Mouse (Mus musculus): ENCODE measurements around the gene Kat2b.
"Not testable (repeated sequence)": the region's sequence is repeated elsewhere in the genome, so short reads cannot be mapped to it uniquely, and the experiment has no call there.

The Kat2b gene

GRCm38 (mm10) chr17:53598571-53598970, 31.9 kb downstream of the Kat2b start:
- no peak for DNase-seq (ENCODE audit: low spot score in 2 of 2)

- DNase-seq (ENCODE audit: low spot score in 2 of 2), result not testable (repeated sequence)
Measured at GRCm38 (mm10) chr17:53603236-53603635, 36.6 kb downstream of the Kat2b start.

- not testable (repeated sequence) for DNase-seq (ENCODE audit: low spot score in 2 of 2)
Measured at GRCm38 (mm10) chr17:53606082-53606481, 39.4 kb downstream of the Kat2b start.

GRCm38 (mm10) chr17:53608924-53609323, 42.3 kb downstream of the Kat2b start:
- not testable (repeated sequence) for DNase-seq (ENCODE audit: low spot score in 2 of 2)

- no peak for DNase-seq (ENCODE audit: low spot score in 2 of 2)
Measured at GRCm38 (mm10) chr17:53617295-53617957, 50.8 kb downstream of the Kat2b start.

GRCm38 (mm10) chr17:53618369-53618768, 51.7 kb downstream of the Kat2b start:
- no peak for DNase-seq (ENCODE audit: low spot score in 2 of 2)

GRCm38 (mm10) chr17:53619391-53619790, 52.7 kb downstream of the Kat2b start:
- no peak for DNase-seq (ENCODE audit: low spot score in 2 of 2)

- no peak for DNase-seq (ENCODE audit: low spot score in 2 of 2)
Measured at GRCm38 (mm10) chr17:53620611-53621010, 54.0 kb downstream of the Kat2b start.

- DNase-seq (ENCODE audit: low spot score in 2 of 2), result no peak
Measured at GRCm38 (mm10) chr17:53622125-53622524, 55.5 kb downstream of the Kat2b start.

GRCm38 (mm10) chr17:53623762-53624161, 57.1 kb downstream of the Kat2b start:
- DNase-seq (ENCODE audit: low spot score in 2 of 2), result no peak

- DNase-seq (ENCODE audit: low spot score in 2 of 2), result no peak
Measured at GRCm38 (mm10) chr17:53626160-53626559, 59.5 kb downstream of the Kat2b start.

- no peak for DNase-seq (ENCODE audit: low spot score in 2 of 2)
Measured at GRCm38 (mm10) chr17:53627497-53627896, 60.8 kb downstream of the Kat2b start.

GRCm38 (mm10) chr17:53628131-53628530, 61.5 kb downstream of the Kat2b start:
- no peak for DNase-seq (ENCODE audit: low spot score in 2 of 2)

GRCm38 (mm10) chr17:53631344-53631743, 64.7 kb downstream of the Kat2b start:
- DNase-seq (ENCODE audit: low spot score in 2 of 2), result no peak

- DNase-seq (ENCODE audit: low spot score in 2 of 2), result no peak
Measured at GRCm38 (mm10) chr17:53643360-53643759, 76.7 kb downstream of the Kat2b start.

- DNase-seq (ENCODE audit: low spot score in 2 of 2), result no peak
Measured at GRCm38 (mm10) chr17:53650251-53650661, 83.6 kb downstream of the Kat2b start.

GRCm38 (mm10) chr17:53654596-53654995, 87.9 kb downstream of the Kat2b start:
- DNase-seq (ENCODE audit: low spot score in 2 of 2), result no peak

- DNase-seq (ENCODE audit: low spot score in 2 of 2), result no peak
Measured at GRCm38 (mm10) chr17:53655081-53655480, 88.4 kb downstream of the Kat2b start.

- no peak for DNase-seq (ENCODE audit: low spot score in 2 of 2)
Measured at GRCm38 (mm10) chr17:53655959-53656358, 89.3 kb downstream of the Kat2b start.

- no peak for DNase-seq (ENCODE audit: low spot score in 2 of 2)
Measured at GRCm38 (mm10) chr17:53656369-53656860, 89.8 kb downstream of the Kat2b start.

GRCm38 (mm10) chr17:53657391-53657790, 90.7 kb downstream of the Kat2b start:
- peak in 1 of 2 experiments; percentile 49 for DNase-seq (ENCODE audit: low spot score in 2 of 2)

GRCm38 (mm10) chr17:53658668-53659067, 92.0 kb downstream of the Kat2b start:
- no peak for DNase-seq (ENCODE audit: low spot score in 2 of 2)

- DNase-seq (ENCODE audit: low spot score in 2 of 2), result no peak
Measured at GRCm38 (mm10) chr17:53659230-53659629, 92.6 kb downstream of the Kat2b start.

GRCm38 (mm10) chr17:53659738-53660137, 93.1 kb downstream of the Kat2b start:
- DNase-seq (ENCODE audit: low spot score in 2 of 2), result no peak

Data from spleen, postnatal 10 days (tissue).